Mouse (Mus musculus): ENCODE data around the gene Ap1s1.

GRCm38 (mm10) chr5:137085731-137086130 lies 39.8 kb upstream of the Ap1s1 start:
- TF ChIP-seq POLR2A (IDR thresholded peaks at IDR 0.05; ENCODE audit: borderline replicate concordance, extremely low read depth, low read depth, low read length) (no peak), CTCF (IDR thresholded peaks at IDR 0.05; ENCODE audit: insufficient read depth, low read length) (no peak)

All from lung, adult 2 months (tissue).